Comparison of ENCODE assay signal across 10 mouse cellular contexts in genomic region chr12:56535411-56536173, GRCm38 (mm10). TPM values are rescaled to one million over a fixed set of nuclear protein-coding genes. Genes with fewer than 3 reads are reported as not detected.
A peak's percentile ranks its signal among the peaks of the same experiment; 100 is the strongest.
DNase-seq lines count a peak whose midpoint lies in the region; ATAC-seq and TF ChIP-seq lines count a peak whose summit lies in the region.
"Had no signal": no experiment of that assay in that cellular context is flagged by ENCODE, and none has a peak within 500 bp of the region (broad histone marks: within the 10 kb centered on the region; RNA-seq: fewer than 3 reads in every experiment).

No protein-coding gene starts in this region.

- TF ChIP-seq POLR2A in cerebellum, adult 2 months (IDR thresholded peaks at IDR 0.05; ENCODE audit: borderline replicate concordance, insufficient read depth, low read length), result no peak

- peak overlapping the region; percentile 10; the same call in 1 of the 2 replicates for H3K4me3 ChIP-seq in kidney, embryonic 15.5 days (replicated peaks)
- peak overlapping the region; percentile 16; the same call in 1 of the 2 replicates for H3K4me3 ChIP-seq in embryonic facial prominence, embryonic 13.5 days
- no peak overlapping the region for H3K4me3 ChIP-seq in limb, embryonic 11.5 days (ENCODE audit: low read depth, low read length)
- H3K4me3 ChIP-seq in midbrain, embryonic 14.5 days (replicated peaks; ENCODE audit: low read depth, low read length), result peak overlapping the region; percentile 14
- no peak overlapping the region for H3K4me3 ChIP-seq in cerebellum, adult 2 months (replicated peaks; ENCODE audit: insufficient read depth, low read depth, low read length)

- no peaks in the 10 kb centered on the region for H3K9me3 ChIP-seq in kidney, embryonic 15.5 days (replicated peaks)
- no peaks in the 10 kb centered on the region for H3K9me3 ChIP-seq in embryonic facial prominence, embryonic 13.5 days
- H3K9me3 ChIP-seq in limb, embryonic 11.5 days (ENCODE audit: control insufficient read depth, low read length), result no peaks in the 10 kb centered on the region
- H3K9me3 ChIP-seq in midbrain, embryonic 14.5 days (ENCODE audit: control insufficient read depth, low read length), result no peaks in the 10 kb centered on the region

- H3K27me3 ChIP-seq in kidney, embryonic 15.5 days, result peaks cover 98% of the 10 kb centered on the region
- peaks cover 97% of the 10 kb centered on the region for H3K27me3 ChIP-seq in embryonic facial prominence, embryonic 13.5 days
- peaks cover 94% of the 10 kb centered on the region for H3K27me3 ChIP-seq in limb, embryonic 11.5 days (ENCODE audit: control insufficient read depth, insufficient read depth, low read length)
- H3K27me3 ChIP-seq in midbrain, embryonic 14.5 days (ENCODE audit: control insufficient read depth, insufficient read depth, low read length), result peaks cover 96% of the 10 kb centered on the region
- H3K27me3 ChIP-seq in cerebellum, adult 2 months (ENCODE audit: control insufficient read depth, insufficient read depth, low read length), result peaks cover 15% of the 10 kb centered on the region; the same call in 1 of the 2 replicates

- H3K4me2 ChIP-seq in kidney, embryonic 15.5 days, result peak overlapping the region; percentile 52; the same call in 1 of the 2 replicates
- H3K4me2 ChIP-seq in embryonic facial prominence, embryonic 13.5 days, result peak overlapping the region; percentile 57
- no peak overlapping the region for H3K4me2 ChIP-seq in limb, embryonic 11.5 days (ENCODE audit: low read depth, severe bottlenecking)
- peak overlapping the region; percentile 8; the same call in 1 of the 2 replicates for H3K4me2 ChIP-seq in midbrain, embryonic 14.5 days (ENCODE audit: low read length)

- H3K36me3 ChIP-seq in kidney, embryonic 15.5 days, result no peaks in the 10 kb centered on the region
- no peaks in the 10 kb centered on the region for H3K36me3 ChIP-seq in embryonic facial prominence, embryonic 13.5 days
- no peaks in the 10 kb centered on the region for H3K36me3 ChIP-seq in limb, embryonic 11.5 days (ENCODE audit: control insufficient read depth, insufficient read depth, low read length)
- H3K36me3 ChIP-seq in midbrain, embryonic 14.5 days (ENCODE audit: control insufficient read depth, insufficient read depth, low read length), result no peaks in the 10 kb centered on the region

- H3K27ac ChIP-seq in kidney, embryonic 15.5 days, result no peak overlapping the region
- H3K27ac ChIP-seq in embryonic facial prominence, embryonic 13.5 days, result no peak overlapping the region
- H3K27ac ChIP-seq in limb, embryonic 11.5 days (replicated peaks; ENCODE audit: low read depth, low read length), result no peak overlapping the region
- H3K27ac ChIP-seq in midbrain, embryonic 14.5 days (replicated peaks; ENCODE audit: low read depth, low read length), result peak overlapping the region; percentile 37; the same call in 1 of the 2 replicates
- no peak overlapping the region for H3K27ac ChIP-seq in cerebellum, adult 2 months (ENCODE audit: insufficient read depth, low read length)

- WGBS in kidney, embryonic 15.5 days, result under 1% methylated on average over 35 of the region's 36 CpGs
- 2% methylated on average over 36 of the region's 36 CpGs for WGBS in embryonic facial prominence, embryonic 13.5 days
- WGBS in limb, embryonic 11.5 days, result under 1% methylated on average over 25 of the region's 36 CpGs
- WGBS in midbrain, embryonic 14.5 days, result 1% methylated on average over 31 of the region's 36 CpGs
- 1% methylated on average over 33 of the region's 36 CpGs for WGBS in cerebellum, adult 2 months

- H3K9ac ChIP-seq in kidney, embryonic 15.5 days, result no peak overlapping the region
- H3K9ac ChIP-seq in embryonic facial prominence, embryonic 13.5 days, result no peak overlapping the region
- no peak overlapping the region for H3K9ac ChIP-seq in limb, embryonic 11.5 days (ENCODE audit: low read length)
- no peak overlapping the region for H3K9ac ChIP-seq in midbrain, embryonic 14.5 days (replicated peaks; ENCODE audit: low read length)

- no peak for DNase-seq in kidney, adult 9 months
- DNase-seq in limb, embryonic 11.5 days (ENCODE audit: low spot score), result peak; percentile 61
- DNase-seq in midbrain, embryonic 14.5 days, result no peak
- DNase-seq in adrenal gland, adult 18-20 months (ENCODE audit: low spot score in 2 of 2), result no peak
- no peak for DNase-seq in cerebellum, adult 2 months
- DNase-seq in yolk sac, embryonic 10.5 days (ENCODE audit: low spot score), result no peak
- DNase-seq: gastrocnemius, postnatal 14 days; layer of hippocampus, postnatal 36 days had no signal

- no peak for ATAC-seq in kidney, embryonic 15.5 days (replicated peaks; ENCODE audit: low FRiP score)
- no peak for ATAC-seq in embryonic facial prominence, embryonic 13.5 days (ENCODE audit: insufficient number of reproducible peaks, insufficient read depth, low FRiP score, low TSS enrichment, low read depth)
- ATAC-seq in limb, embryonic 11.5 days (ENCODE audit: insufficient number of reproducible peaks, low FRiP score, low TSS enrichment, low read depth), result 0 out of 2 replicates have a peak, but pooled peaks have one; percentile 7
- no peak for ATAC-seq in midbrain, embryonic 14.5 days (ENCODE audit: low FRiP score, low TSS enrichment)

- H3K4me1 ChIP-seq in kidney, embryonic 15.5 days, result peaks cover 36% of the 10 kb centered on the region
- peaks cover 25% of the 10 kb centered on the region for H3K4me1 ChIP-seq in embryonic facial prominence, embryonic 13.5 days
- H3K4me1 ChIP-seq in limb, embryonic 11.5 days (ENCODE audit: control insufficient read depth, insufficient read depth, low read length), result peaks cover 8% of the 10 kb centered on the region; the same call in 1 of the 2 replicates
- 0 out of 2 replicates have a peak, but pooled peaks cover 6% of the 10 kb centered on the region for H3K4me1 ChIP-seq in midbrain, embryonic 14.5 days (ENCODE audit: control insufficient read depth, insufficient read depth, low read length)
- no peaks in the 10 kb centered on the region; the same call in 1 of the 2 replicates for H3K4me1 ChIP-seq in cerebellum, adult 2 months (ENCODE audit: control insufficient read depth, insufficient read depth, low read length)

- no peak for TF ChIP-seq CTCF in cerebellum, adult 2 months (IDR thresholded peaks at IDR 0.05; ENCODE audit: borderline replicate concordance, insufficient read depth, low read depth, low read length)

RNA-seq across cellular contexts. Expression of gene Nkx2-1, which starts 1.1 kb away (rescaled TPM):
- polyA plus RNA-seq in kidney, embryonic 15.5 days (2015; fragmentation: Nextera tagmentation; extraction: Ambion mirVana), result not detected in 2 replicates
- 0.15 TPM in 1 of 2 replicates, not detected in the other for polyA plus RNA-seq in embryonic facial prominence, embryonic 13.5 days (2015; fragmentation: Nextera tagmentation; extraction: Ambion mirVana)
- not detected in 2 replicates for polyA plus RNA-seq in limb, embryonic 11.5 days (2014; fragmentation: Nextera tagmentation; extraction: Ambion mirVana)
- 0.24 TPM in 1 of 2 replicates, not detected in the other for polyA plus RNA-seq in midbrain, embryonic 14.5 days (2014; fragmentation: Nextera tagmentation; extraction: Ambion mirVana)
- total RNA-seq in adrenal gland, adult 18-20 months (2021), result not detected
- not detected in 2 replicates for polyA plus RNA-seq in cerebellum, adult 2 months (2012; rRNA removed)
- total RNA-seq: gastrocnemius, postnatal 14 days had no signal

Comparison
In these comparisons a context has a peak if more than half of its experiments do, and no peak if none do; other contexts are left out.
1. H3K4me3 ChIP-seq: peak in kidney, embryonic 15.5 days (single experiment), embryonic facial prominence, embryonic 13.5 days (single experiment) and midbrain, embryonic 14.5 days (single experiment); none in limb, embryonic 11.5 days (single experiment) and cerebellum, adult 2 months (single experiment).